Mouse (Mus musculus) urinary bladder, adult 18-20 months (tissue): ENCODE data around the gene Mkrn3.
A peak's percentile ranks its signal among the peaks of the same experiment; 100 is the strongest.

ENCODE experiments used
- DNase-seq, 2 experiments: peaks; one replicate each; pipeline ENCODE4 v3.0.0; 2022; ENCODE audit warnings: low spot score in 2 of 2, mixed read lengths in 2 of 2

The Mkrn3 gene

GRCm38 (mm10) chr7:62419493-62420360 lies at the start of gene Mkrn3:
TSS of gene Mkrn3 (minus strand) at chr7:62420139.
- DNase-seq, result peak; percentile 60 to 71

GRCm38 (mm10) chr7:62463878-62464755 lies 44.2 kb upstream of the Mkrn3 start, which contains the start of gene Peg12:
TSS of gene Peg12 (minus strand) at chr7:62464510.
- DNase-seq, result peak; percentile 16 to 69

DNA sequence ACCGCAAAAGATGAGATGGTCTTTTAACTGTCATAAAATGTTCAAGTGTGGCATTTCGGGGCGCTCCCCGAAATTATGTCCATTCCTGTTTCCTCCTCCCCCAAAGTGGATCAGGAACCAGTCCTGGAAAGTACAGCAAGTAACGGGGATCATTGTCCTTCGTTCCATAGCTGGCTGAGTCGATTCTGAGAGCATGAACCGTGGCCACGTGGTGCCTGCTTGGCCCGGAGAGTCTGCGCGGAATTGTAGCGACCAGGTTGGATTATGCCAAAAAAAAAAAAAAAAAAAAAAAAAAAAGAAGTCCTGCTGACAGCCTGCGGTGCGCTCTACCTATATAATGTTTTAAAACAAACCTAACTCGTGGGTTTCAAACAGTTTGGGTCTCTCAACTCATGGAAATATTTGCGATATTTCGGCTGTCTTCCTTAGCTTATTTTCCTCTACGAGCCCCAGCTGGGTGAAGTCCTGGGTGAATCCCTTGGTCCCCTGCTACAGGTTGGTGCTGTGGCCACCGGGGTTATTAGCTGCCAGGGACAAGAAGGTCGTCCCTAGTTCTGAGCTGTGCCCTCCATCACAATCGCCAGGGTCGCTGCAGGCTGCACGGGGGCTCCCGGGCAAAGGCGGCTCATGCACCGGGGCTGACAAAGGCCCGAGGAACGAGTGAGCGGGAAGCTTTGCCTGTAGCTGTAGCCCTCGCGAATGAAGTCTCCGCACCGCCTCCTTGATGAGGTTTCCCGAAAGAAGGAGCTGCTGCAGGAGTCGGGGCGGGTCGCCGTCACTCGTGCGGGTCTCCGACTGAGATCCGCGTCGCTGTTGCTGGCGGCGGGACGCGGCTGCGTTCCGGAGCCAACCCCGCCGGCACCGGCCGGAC lies 43.3 kb upstream of the Mkrn3 start:
- peak in 1 of 2 experiments; percentile 33 for DNase-seq

GRCm38 (mm10) chr7:62462229-62463006 lies 42.5 kb upstream of the Mkrn3 start:
- DNase-seq, result no peak

GRCm38 (mm10) chr7:62452353-62452752 lies 32.4 kb upstream of the Mkrn3 start:
- no peak for DNase-seq

- DNase-seq, result no peak
Measured at GRCm38 (mm10) chr7:62445431-62446165, 25.7 kb upstream of the Mkrn3 start.

DNA sequence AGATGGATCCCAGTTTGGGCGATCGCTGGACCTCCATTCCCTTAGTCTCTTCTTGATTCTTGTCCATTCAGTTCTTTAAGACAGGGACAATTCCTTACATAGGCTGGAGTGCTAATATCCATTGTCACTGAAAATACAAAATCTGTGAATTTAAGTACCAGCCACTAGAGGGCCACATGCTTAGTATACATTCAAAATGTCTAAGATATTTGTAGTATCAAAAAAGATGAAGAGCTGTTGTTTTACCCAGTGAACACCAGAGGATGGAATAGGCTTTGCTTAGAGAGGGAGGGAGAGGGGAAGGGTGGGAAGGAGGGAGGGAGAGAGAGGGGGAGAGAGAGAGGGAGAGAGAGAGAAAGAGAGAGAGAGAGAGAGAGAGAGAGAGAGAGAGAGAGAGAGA lies 16.5 kb upstream of the Mkrn3 start:
- DNase-seq, result no peak

- no peak for DNase-seq
Measured at GRCm38 (mm10) chr7:62433243-62433642, 13.3 kb upstream of the Mkrn3 start.

DNA sequence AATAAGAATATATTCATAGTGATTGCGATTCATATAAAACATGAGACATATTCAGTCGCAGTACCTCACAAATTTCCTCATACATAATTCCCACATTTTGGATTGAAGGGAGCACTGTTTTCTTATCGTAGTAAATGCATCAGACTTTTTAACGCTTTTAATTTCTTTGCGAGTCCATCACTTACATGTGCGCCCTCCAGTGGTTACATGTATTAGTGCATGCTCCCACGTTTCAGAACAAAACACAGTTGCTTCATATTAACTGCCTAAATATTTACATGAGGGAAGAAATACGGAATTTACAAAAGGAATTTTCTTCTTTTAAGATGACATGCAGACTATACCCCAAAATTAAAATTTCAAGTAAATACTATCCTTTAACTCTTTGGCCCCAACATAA lies 8.4 kb upstream of the Mkrn3 start:
- no peak for DNase-seq

- DNase-seq, result no peak
Measured at GRCm38 (mm10) chr7:62423210-62423609, 3.3 kb upstream of the Mkrn3 start.

- no peak for DNase-seq
Measured at GRCm38 (mm10) chr7:62420566-62420965, 627 bp upstream of the Mkrn3 start.

DNA sequence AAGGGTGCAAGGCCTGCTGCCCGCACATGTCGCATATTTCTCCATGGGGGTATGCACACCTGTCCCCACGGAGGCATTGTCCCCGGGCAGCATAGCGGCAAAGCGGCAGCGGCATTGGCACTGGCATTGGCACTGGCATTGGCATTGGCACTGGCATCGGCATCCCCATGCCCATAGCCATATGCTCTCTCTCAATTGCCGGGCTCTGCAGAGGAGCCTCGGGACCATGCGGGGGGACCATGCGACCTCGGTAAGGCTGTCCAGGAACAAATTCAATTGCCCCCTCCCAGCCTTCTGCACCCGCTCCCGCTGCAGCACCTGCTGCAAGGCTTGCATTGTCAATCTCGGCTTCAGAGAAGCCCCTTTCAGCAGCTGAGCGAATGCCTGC lies 840 bp downstream of the Mkrn3 start:
- no peak for DNase-seq

DNA sequence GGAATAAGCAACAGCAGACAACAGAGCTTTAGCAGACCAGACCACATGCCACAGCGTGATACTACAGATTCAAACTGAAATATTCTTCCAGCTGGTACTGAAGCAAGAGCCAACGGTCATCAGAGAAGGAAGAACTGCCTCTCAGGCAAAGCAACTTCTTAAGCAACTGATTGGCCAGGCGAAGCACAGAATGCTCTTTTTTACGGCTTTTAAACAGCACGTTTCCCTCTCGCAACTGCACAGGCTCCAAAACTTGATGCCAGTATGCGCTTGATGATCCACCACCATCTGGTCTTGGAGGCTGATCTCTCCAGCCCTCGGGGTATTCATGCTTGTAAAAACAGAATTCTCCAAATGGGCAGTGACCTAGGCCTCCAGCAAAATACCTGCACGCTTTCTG lies 1.6 kb downstream of the Mkrn3 start:
- no peak for DNase-seq

GRCm38 (mm10) chr7:62416173-62416572 lies 3.8 kb downstream of the Mkrn3 start:
- no peak for DNase-seq

DNA sequence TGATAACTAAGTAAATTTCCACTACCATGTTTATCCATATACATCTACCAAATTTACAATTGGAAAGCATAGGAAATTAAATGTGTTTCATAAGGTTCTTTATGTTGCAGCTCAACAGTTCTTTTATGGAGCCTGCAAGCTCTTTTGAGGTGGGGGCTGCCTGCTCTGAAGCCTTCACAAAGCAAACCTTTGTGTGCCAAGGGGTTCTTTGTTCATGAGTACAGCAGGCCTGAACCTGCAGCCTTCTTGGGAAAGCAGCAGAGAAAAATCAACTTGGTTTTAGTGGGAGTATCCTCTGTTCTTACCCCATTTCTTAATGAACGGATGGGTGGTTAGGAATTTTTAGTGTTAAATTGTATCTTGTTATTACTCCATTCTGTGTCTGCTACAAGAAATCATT lies 4.7 kb downstream of the Mkrn3 start:
- DNase-seq, result no peak

- no peak for DNase-seq
Measured at GRCm38 (mm10) chr7:62407803-62408202, 12.1 kb downstream of the Mkrn3 start.

DNA sequence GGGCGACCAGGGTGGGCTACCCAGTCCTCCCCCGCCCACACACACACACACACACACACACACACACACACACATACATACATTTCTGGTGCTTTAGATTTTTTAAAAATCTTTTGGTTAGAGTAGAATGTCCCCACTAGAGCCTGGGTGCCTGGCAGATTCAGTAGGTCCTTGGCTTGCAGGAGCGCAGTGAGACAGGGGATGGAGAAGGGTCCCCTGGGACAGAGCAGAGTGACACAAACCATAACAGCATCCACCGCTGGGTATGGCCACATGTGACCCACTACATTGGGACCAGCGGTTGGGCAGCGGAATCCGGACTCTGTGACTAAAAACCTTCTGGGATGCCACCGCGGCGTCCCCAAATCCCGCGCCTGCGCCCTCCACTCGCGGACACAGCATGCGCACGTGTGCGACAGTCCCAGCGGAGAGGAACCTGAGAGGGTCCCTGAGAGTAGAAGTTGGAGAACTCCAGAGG lies 13.3 kb downstream of the Mkrn3 start:
- no peak for DNase-seq

DNA sequence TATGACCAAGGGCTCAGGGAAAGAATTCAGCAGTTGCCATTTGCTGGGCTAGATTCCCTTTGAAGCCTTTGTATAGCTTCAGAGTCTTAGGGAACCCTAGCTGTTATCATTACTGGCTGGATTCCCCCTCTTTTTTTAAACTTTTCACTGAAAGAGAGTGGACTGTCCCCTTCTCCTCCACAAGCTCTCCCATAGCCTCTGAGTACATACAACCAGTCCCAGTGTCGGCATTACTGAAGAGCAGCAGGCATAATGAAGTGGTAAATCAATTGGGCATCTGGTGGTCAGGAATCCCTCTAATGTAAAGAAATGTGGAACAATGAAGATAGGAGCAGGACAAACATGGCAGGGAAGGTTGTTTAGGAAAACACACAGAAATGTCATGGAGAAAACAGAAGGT lies 27.7 kb downstream of the Mkrn3 start:
- no peak for DNase-seq

DNA sequence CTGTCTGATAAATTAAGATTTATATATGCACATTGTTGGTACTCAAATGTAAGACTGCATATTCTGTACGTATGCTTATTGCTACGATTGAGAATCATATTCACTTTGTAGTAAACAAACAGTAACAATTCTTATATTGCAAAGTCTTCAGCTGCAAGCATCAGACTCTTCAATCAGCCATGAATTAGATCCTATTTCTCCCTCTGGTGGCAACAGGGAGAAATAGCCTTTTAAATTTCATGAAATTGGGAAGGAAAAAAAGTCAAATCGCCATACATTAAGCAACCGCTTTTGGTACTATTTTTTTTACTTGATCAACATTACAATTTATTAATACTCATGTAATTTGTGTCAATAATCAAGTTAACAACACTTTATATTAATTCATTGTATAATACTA lies 31.6 kb downstream of the Mkrn3 start:
- DNase-seq, result no peak

- no peak for DNase-seq
Measured at GRCm38 (mm10) chr7:62382391-62382790, 37.5 kb downstream of the Mkrn3 start.
